Mouse (Mus musculus) midbrain, postnatal 0 days (tissue): ENCODE data around the gene Usp39. TPM values are rescaled to one million over a fixed set of nuclear protein-coding genes. Genes with fewer than 3 reads are reported as not detected.

Source experiments
- ATAC-seq: fragments of 200-750 bp; cut with Nextera tagmentation; 2 replicates; pipeline ENCODE4 v1.8.0; 2017; ENCODE audit warnings: moderate number of reproducible peaks, mild to moderate bottlenecking, moderate TSS enrichment, moderate library complexity; ENCODE audit not compliant: low FRiP score
- DNase-seq: peaks from one replicate; pipeline ENCODE4 v3.0.0-alpha.2; 2015; ENCODE audit warnings: low spot score
- H3K27ac ChIP-seq: fragments of 300-500 bp; sonication (generic); 2 replicates; pipeline ENCODE4 v1.5.1; 2014; ENCODE audit warnings: low read depth, mild to moderate bottlenecking, low read length, mixed read lengths
- H3K27me3 ChIP-seq: fragments of 300-500 bp; sonication (generic); 2 replicates; pipeline ENCODE4 v1.6.1; 2014; ENCODE audit warnings: low read length, control low read depth, mixed read lengths; ENCODE audit not compliant: insufficient read depth
- H3K36me3 ChIP-seq: fragments of 300-500 bp; sonication (generic); 2 replicates; pipeline ENCODE4 v1.6.1; 2014; ENCODE audit warnings: low read length, control low read depth, mixed read lengths; ENCODE audit not compliant: insufficient read depth
- H3K4me1 ChIP-seq: fragments of 300-500 bp; sonication (generic); 2 replicates; pipeline ENCODE4 v1.6.1; 2014; ENCODE audit warnings: mild to moderate bottlenecking, control low read depth, antibody characterized with exemption, low read length, mixed read lengths; ENCODE audit not compliant: insufficient read depth
- H3K4me2 ChIP-seq: fragments of 300-500 bp; sonication (generic); 2 replicates; pipeline ENCODE4 v1.6.1; 2014; ENCODE audit warnings: low read depth, mild to moderate bottlenecking, low read length, mixed read lengths; ENCODE audit not compliant: poor library complexity, severe bottlenecking
- H3K4me3 ChIP-seq: fragments of 300-500 bp; sonication (generic); 2 replicates; pipeline ENCODE4 v1.5.1; 2014; ENCODE audit warnings: low read depth, mild to moderate bottlenecking, low read length, moderate library complexity
- H3K9ac ChIP-seq: fragments of 300-500 bp; sonication (generic); replicated peaks from 2 replicates; pipeline ENCODE4 v1.6.1; 2014; ENCODE audit warnings: mild to moderate bottlenecking, low read length, moderate library complexity, mixed read lengths; ENCODE audit not compliant: poor library complexity, severe bottlenecking
- H3K9me3 ChIP-seq: fragments of 300-500 bp; sonication (generic); 2 replicates; pipeline ENCODE4 v1.6.1; 2016; ENCODE audit warnings: low read length, control low read depth
- CTCF ChIP-seq: IDR thresholded peaks from 2 replicates; pipeline ENCODE4 v1.5.1; 2016; ENCODE audit warnings: antibody characterized with exemption, mild to moderate bottlenecking
- WGBS: fragments of 180-500 bp; shearing (Covaris S2); extraction: QIAGEN DNeasy Blood & Tissue Kit; methylation state at CpG from one replicate; pipeline ENCODE4 v1.1.7; 2014; 5-methylcytosine and 5-hydroxymethylcytosine counted together
- polyA plus RNA-seq: library from polyadenylated mRNA; unstranded; fragments of >200 nt; fragmentation: Nextera tagmentation; extraction: Ambion mirVana; gene quantifications from 2 replicates; pipeline ENCODE4 v1.2.1, GENCODE M21; 2015
- total RNA-seq: library from RNA; depleted of rRNA; stranded (reverse); fragments of >200 nt; gene quantifications from 2 replicates; pipeline ENCODE4 v1.2.3, GENCODE M21; 2014

The Usp39 gene
- total and polyA plus RNA-seq, 2 experiments from 2014 or later: 35.5 to 43.7 TPM

DNA sequence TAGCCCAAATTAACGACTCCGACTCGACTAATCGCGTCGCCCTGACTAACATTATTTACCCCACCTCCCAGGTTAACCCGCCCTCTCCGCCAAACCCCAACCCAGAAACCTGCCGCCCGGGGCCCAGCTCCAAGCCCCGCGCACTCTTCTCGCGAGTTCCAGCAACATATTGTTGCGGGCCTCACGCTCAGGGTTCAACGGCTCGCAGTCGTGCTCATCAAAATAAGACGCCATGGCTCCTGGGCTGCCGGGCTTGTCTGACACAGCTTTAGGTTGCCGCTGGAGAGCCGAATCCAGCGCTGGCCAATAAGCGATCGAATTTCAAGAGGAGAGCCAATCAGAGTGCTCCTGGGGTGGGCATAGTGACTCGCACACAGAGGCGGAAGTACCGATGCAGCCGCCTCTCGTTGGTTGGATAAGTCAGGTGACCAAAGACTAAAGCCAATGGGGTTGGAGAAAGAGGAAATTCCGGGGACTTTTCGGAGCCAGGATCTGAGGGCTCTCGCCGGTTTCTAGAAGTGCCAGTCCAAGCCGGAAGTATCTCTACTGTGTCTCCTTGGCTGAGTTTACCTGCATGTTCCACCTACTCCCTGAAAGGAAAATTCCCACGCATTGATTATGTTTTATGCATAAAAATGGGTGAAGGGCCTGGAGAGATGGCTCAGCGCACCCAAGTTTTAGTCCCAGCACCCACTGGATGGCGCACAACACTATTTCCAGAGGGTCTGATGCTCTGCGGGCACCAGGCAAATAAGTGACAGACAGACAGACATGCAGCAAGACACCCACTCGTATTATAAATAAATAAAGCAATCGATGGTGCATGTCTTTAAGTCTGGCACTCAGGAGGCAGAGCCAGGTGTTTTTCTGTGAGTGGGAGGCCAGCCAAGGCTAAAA is 17.4 kb upstream of the Usp39 start:
- WGBS: under 1% methylated on average over 42 of the region's 42 CpGs
- peak; percentile 99 for DNase-seq
- TF ChIP-seq CTCF: peak; percentile 68

DNA sequence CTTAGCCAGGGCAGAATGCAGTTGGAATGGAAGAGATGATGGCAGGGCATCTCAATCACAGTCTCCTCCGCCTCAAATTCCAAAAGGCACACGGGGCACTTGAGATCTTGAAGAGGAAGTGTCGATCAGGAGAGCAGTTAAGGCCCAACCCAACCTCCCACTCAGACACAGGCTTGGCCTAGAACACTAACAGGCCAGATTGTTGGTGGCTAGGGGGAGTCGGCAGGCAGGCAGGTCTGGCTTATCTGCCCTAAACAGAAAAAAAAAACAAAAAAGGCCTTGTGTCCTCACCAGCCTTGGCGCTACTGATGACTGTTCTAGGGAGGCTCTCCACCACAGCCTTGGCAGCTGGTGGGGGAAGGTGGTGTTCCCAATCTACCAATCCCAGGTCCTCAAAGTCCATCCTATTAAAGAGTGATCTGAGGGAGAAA is 16.2 kb upstream of the Usp39 start:
- Histone ChIP-seq H3K4me1 (peaks cover 8% of the 10 kb centered on the region), H3K4me3 (peak overlapping the region; percentile 72), H3K27ac (no peak overlapping the region), H3K4me2 (peak overlapping the region; percentile 77), H3K36me3 (peaks cover 27% of the 10 kb centered on the region), H3K9ac (no peak overlapping the region; the same call in 1 of the 2 replicates), H3K27me3 (no peaks in the 10 kb centered on the region), H3K9me3 (no peaks in the 10 kb centered on the region)
- no peak for DNase-seq
- no peak for ATAC-seq
- no peak for TF ChIP-seq CTCF
- 78% methylated on average over 5 of the region's 5 CpGs for WGBS

More for the DNA sequence above, 17.4 kb upstream of the Usp39 start:
- peak; percentile 99 for ATAC-seq
- H3K36me3 ChIP-seq: peaks cover 24% of the 10 kb centered on the region
- H3K4me3 ChIP-seq: peak overlapping the region; percentile 72
- no peaks in the 10 kb centered on the region for H3K27me3 ChIP-seq
- H3K9ac ChIP-seq: peak overlapping the region; percentile 68
- peaks cover 8% of the 10 kb centered on the region for H3K4me1 ChIP-seq
- no peaks in the 10 kb centered on the region for H3K9me3 ChIP-seq
- peak overlapping the region; percentile 77 for H3K4me2 ChIP-seq
- H3K27ac ChIP-seq: peak overlapping the region; percentile 66

DNA sequence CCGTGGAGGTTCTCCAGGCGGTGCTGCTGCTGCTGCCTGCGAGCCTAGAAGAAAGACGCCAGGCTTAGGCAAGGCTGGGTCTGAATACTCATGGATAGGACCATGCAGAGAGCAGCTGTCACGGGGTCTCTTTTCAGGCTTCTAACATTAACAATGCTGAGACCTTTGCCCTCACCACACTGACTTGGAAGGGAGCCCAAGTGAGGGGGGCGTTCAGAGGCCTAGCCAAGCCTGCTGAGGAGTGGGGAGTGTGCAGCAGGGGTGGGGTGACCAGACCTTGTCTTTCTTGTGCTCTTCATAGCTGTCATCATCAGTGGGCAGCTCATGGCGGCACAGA is 15.6 kb upstream of the Usp39 start:
- Histone ChIP-seq H3K4me1 (peaks cover 8% of the 10 kb centered on the region), H3K9ac (no peak overlapping the region)
- no peak for DNase-seq

DNA sequence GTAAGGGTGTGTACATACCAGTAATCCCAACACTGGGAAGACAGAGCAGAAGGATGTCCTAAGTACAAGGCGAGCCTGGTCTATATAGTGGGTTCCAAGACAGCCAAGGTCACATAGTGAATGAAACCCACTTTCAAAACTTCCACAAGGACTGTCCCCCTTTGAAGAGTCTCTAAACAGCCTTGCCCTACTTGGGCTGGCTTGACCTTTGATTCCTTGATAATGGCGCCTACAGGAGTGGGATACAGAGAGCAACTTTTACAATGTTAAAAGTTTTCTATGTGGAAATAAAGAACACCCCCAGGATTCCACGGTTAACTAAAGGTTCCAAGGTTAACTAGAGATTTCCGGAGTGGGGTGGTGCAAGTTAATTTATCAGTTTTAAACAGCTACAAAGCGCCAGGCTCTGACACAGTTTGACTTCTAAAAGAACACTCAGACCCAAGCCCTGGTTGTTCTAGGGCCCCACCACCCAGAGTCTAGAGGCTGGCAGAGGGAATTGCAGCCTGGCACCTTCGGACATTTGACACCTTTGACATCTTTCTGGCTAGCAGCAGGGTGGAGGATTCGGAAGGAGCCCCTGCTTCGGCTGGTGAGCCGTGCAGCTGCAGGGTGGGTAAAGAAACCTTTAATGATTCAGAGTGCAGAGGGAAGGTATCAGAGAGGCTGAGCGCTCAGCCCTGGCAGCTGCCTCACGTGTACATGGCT is 15.1 kb upstream of the Usp39 start:
- ATAC-seq: no peak

More for the DNA sequence above, 15.6 kb upstream of the Usp39 start:
- no peak overlapping the region for H3K4me2 ChIP-seq
- no peak for ATAC-seq
- H3K27me3 ChIP-seq: no peaks in the 10 kb centered on the region
- H3K4me3 ChIP-seq: no peak overlapping the region
- 56% methylated on average over 7 of the region's 7 CpGs for WGBS
- no peak for TF ChIP-seq CTCF
- no peaks in the 10 kb centered on the region for H3K9me3 ChIP-seq
- H3K36me3 ChIP-seq: peaks cover 27% of the 10 kb centered on the region
- no peak overlapping the region for H3K27ac ChIP-seq

DNA sequence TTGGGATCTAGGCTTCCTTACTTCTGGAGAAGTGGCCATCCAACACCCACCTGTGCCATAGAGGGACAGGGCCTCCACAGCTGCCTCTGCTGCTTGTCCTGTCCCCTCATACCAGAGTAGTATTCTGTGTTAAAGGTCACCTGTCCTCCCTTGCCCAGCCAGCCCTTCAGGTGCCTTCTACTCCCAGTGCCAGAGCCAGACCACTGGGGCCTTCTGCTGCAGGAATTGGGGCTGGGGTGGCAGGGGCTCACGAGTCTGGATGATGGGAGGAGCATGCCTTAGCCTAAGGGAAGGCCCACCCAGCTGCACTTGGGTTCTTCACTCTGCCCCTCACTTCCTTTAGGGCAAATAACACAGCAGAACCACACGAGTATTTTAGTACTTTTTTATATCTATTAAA is 14.4 kb upstream of the Usp39 start:
- H3K36me3 ChIP-seq: peaks cover 27% of the 10 kb centered on the region
- DNase-seq (no peak), ATAC-seq (no peak)
- 77% methylated on average over 2 of the region's 2 CpGs for WGBS
- no peak overlapping the region for H3K4me3 ChIP-seq
- H3K9ac ChIP-seq: no peak overlapping the region
- peaks cover 15% of the 10 kb centered on the region for H3K4me1 ChIP-seq
- TF ChIP-seq CTCF: no peak
- H3K9me3 ChIP-seq: no peaks in the 10 kb centered on the region
- no peak overlapping the region for H3K4me2 ChIP-seq
- H3K27ac ChIP-seq: no peak overlapping the region
- no peaks in the 10 kb centered on the region for H3K27me3 ChIP-seq

More for the DNA sequence above, 15.1 kb upstream of the Usp39 start:
- H3K4me3 ChIP-seq: no peak overlapping the region
- H3K4me1 ChIP-seq: peaks cover 8% of the 10 kb centered on the region
- H3K36me3 ChIP-seq: peaks cover 27% of the 10 kb centered on the region
- no peaks in the 10 kb centered on the region for H3K9me3 ChIP-seq
- no peaks in the 10 kb centered on the region for H3K27me3 ChIP-seq
- H3K4me2 ChIP-seq: no peak overlapping the region
- WGBS: 84% methylated on average over 11 of the region's 11 CpGs
- DNase-seq: no peak
- TF ChIP-seq CTCF: no peak
- no peak overlapping the region for H3K9ac ChIP-seq
- no peak overlapping the region for H3K27ac ChIP-seq
